Mouse (Mus musculus) lung, postnatal 10 days (tissue): ENCODE data around the gene Sec24a.
"Not testable (repeated sequence)": the region's sequence is repeated elsewhere in the genome, so short reads cannot be mapped to it uniquely, and the experiment has no call there.

ENCODE experiments used
- DNase-seq: peaks from one replicate; pipeline ENCODE4 v3.0.0; 2021

Sec24a gene

GRCm38 (mm10) chr11:51681324-51681975, 82.0 kb downstream of the Sec24a start:
- peak; percentile 93 for DNase-seq

DNA sequence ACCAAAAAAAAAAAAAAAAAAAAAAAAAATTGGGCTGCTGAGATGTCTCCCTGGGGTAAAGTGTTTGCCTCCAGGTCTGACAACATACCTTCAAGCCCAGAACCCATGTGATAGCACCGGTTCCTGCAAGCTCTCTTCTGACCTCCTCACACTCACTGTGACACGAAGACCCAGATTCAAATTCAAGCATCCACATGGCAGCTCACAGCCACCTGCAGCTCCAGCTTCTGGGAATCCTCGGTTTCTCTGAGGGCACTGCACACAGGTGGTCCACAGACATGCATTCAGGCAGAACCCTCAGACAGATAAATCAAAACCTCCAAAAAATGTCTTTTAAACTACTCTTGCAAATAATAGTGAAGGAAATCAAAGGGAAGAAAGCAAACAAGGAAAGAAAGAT, 84.0 kb downstream of the Sec24a start:
- DNase-seq: no peak

GRCm38 (mm10) chr11:51677737-51678418, 85.6 kb downstream of the Sec24a start:
- DNase-seq: peak; percentile 16

DNA sequence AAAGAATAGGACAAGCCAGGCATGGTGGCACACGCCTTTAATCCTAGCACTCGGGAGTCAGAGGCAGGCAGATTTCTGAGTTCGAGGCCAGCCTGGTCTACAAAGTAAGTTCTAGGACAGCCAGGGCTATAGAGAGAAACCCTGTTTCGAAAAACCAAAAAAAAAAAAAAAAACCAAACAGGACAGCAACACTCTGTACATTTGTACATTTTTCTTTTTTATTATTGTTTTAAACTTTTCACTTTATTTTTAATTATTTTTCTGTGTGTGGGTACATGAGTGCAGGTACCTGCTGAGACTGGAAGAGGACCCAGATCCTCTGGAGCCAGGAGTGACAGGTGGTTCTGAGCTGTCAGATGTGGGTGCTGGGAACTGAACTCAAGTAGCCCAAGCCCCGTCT, 88.0 kb downstream of the Sec24a start:
- DNase-seq: no peak

DNA sequence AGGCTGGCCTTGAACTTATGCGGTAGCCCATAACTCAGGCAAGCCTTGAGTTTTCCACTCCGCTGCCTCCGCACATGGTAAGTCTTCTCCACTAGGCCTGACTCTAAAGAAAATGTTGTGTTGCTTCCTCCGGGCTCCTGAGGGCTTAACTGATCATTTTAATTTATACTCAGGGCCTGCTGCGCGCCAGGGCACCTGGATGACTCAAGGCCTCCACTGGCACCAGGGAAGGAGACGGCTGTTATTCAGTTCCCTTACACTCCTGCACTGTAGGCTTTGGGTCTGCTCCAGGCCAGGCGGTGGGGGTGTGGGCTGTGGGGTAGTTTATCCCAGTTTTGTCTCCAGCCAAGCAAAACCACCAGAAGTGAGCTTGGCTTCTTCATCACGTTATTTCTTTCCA, 90.1 kb downstream of the Sec24a start:
- DNase-seq: no peak

GRCm38 (mm10) chr11:51671376-51671775, 92.1 kb downstream of the Sec24a start:
- DNase-seq: no peak

- no peak for DNase-seq
These were observed 92.6 kb downstream of the Sec24a start for GRCm38 (mm10) chr11:51670846-51671245.

GRCm38 (mm10) chr11:51664747-51665146, 98.7 kb downstream of the Sec24a start:
- DNase-seq: not testable (repeated sequence)

DNA sequence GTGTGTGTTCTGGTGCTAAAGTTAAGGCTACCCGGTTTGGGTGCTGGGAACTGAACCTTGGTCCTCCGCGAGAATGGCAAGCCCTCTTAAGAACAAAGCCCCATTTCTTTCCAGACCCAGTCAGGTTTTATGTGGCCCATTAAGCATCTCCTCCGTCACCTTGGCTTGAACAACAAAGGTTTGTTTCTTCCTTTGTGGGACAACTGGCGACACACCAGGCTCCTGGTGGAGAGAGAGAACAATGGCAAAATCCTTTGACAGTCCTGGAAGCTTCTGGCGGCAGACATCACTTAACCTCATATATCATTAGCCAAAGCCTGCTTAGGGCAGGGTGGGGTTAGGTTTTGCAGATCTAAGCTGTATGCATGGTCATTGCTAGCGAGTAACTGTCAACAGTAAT, 100.8 kb downstream of the Sec24a start:
- no peak for DNase-seq

- no peak for DNase-seq
These were observed 101.5 kb downstream of the Sec24a start for GRCm38 (mm10) chr11:51661867-51662365.

DNA sequence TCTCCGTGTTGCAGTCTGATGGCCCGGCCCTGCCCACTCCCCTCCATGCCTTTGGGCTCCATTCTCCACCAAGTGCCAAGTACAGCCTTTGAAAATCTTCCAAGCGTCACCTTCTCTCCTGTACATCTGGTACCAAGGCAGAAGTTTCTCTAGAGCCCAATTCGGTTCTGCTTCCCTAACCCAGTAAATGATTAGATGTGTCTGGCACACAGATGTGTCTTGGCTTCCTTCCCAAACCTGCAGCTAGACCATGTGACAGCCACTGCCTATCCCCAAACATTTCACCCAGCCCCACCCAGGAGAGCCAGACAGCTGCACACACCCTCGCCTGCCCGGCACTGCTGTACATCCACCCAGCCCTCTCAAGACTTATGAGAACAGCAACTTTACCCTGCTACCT, 104.7 kb downstream of the Sec24a start:
- DNase-seq: peak; percentile 69

- DNase-seq: no peak
These were observed 105.1 kb downstream of the Sec24a start for GRCm38 (mm10) chr11:51658291-51658690.

DNA sequence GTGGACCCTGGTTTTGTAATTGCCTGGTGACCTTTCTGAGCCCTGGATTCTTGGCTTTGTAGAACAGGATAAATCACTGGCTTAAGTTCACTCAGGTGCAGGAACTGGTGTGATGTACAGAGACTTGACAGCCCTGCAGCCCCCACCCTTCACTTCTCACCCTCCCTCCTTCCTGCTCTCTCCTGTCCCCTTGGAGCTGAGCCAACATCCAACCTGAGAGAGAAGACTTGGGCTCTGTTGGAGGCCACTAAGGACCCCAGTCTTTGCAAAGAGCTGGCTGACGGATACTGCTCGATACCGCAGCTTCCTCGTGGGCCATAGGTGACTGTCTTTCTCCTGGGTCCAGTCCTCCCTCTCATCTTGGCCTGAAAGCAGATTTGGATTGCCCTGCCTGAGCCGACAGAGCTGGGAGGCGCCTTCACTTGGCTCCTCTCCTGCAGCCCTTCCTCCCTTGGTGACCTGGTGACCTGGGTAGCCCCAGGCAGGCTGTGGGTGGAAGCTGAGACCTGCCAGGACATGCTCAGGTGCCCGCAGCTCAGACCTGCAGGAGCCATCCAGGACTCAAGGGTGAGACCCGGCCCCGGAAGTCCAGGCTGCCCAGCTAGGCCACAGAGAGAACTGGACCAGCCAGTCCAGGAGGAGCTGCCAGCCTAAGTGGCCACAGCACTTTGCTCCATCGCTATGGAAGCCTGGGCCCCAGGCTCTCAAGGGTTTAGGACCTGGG, 106.5 kb downstream of the Sec24a start:
- DNase-seq: no peak

DNA sequence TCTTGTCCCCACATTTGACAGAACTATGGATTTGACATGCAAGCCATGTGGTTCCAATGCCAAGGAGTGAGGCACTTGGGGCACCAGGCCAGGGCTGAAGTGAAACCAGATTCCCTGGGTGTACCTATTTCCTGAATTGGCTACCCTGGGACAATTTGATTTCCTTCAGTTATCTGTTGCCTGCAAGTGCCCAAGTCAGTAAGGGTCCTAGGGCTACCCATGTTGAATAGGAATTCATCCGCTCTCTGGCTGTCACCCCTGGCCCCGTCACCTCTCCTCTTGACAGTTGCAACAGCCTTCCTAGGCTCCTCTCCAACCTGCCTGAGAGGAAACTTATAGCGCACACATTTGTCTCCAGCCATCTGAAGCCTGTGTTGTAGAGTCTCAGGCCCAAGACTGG, 108.5 kb downstream of the Sec24a start:
- DNase-seq: no peak

DNA sequence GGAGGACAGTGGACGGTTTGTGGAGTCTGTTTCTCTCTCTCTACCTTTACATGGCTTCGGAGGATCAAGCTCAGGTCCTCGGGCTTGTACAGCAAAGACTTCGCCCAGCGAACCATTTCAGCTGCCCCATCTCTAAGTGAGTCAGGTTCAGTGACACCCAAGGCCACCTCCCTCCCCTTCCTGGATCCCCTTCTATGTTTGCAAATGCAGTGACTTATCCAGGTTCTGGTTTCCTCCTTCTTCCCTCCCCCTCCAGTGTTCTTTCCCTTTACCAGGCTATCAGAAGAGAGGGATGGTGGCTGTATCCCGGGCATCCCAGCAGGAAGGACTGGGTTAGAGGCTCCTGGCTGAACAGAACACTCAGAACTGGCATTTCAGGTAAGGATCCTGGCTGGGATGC, 109.7 kb downstream of the Sec24a start:
- DNase-seq: no peak

DNA sequence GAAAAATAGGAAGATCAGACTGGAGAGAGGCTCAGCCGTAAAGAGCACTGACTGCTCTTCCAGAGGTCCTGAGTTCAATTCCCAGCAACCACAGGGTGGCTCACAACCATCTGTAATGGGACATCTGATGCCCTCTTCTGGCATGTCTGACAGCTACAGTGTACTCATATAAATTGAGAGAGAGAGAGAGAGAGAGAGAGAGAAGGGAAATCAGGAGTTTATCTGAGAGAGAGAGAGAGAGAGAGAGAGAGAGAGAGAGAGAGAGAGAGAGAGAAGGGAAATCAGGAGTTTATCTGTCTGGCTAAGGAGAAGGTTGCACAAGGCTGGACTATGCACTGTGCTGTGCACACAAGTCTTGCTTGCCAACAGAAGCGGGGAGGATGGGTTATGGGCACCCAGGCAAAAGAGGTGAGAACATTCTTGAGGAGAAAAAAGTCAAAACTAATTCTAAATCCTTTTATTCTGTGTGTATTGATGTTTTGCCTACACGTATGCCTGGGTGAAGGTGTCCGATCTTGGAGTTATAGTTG, 110.5 kb downstream of the Sec24a start:
- no peak for DNase-seq

GRCm38 (mm10) chr11:51650691-51651515, 112.5 kb downstream of the Sec24a start, which contains the start of the genes N4bp3 and D930048N14Rik:
N4bp3 (minus strand) TSS chr11:51650842.
D930048N14Rik (plus strand) TSS chr11:51650954.
- DNase-seq: peak; percentile 89

DNA sequence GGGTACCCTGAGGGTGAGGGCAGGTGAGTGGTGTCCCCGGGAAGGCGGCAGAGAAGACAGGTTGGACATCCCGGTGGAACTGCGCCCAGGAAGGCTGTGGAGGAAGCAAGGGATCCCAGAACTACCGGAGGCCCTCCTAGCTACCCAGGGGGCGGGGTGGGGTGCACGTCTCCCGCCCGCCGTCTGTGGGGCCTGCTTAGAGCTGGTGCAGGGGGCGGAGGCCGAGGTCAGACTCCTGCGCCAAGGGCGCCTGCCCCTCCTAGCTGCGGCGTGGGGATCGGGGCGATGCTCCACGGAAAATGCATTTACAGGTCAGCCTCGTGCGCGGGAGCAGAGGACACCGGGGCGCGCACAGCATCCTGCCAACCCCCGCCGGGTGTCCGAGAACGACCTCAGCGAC, 113.2 kb downstream of the Sec24a start:
- DNase-seq: no peak

DNA sequence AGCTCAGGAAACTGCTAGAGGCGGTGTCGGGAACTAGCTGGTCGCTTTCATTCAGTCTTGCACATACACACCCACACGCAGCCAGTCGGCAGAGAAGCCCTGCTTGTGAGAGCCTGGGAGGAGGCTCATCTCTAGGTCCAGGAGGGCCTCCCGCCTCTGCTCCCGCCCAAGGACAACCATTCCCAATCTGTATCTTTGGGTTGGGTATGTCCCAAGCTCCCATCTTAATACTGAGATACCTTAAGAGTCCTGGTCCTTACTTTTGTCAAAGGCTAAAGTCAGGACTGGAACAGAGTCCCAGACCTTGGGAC, 113.6 kb downstream of the Sec24a start:
- no peak for DNase-seq

DNA sequence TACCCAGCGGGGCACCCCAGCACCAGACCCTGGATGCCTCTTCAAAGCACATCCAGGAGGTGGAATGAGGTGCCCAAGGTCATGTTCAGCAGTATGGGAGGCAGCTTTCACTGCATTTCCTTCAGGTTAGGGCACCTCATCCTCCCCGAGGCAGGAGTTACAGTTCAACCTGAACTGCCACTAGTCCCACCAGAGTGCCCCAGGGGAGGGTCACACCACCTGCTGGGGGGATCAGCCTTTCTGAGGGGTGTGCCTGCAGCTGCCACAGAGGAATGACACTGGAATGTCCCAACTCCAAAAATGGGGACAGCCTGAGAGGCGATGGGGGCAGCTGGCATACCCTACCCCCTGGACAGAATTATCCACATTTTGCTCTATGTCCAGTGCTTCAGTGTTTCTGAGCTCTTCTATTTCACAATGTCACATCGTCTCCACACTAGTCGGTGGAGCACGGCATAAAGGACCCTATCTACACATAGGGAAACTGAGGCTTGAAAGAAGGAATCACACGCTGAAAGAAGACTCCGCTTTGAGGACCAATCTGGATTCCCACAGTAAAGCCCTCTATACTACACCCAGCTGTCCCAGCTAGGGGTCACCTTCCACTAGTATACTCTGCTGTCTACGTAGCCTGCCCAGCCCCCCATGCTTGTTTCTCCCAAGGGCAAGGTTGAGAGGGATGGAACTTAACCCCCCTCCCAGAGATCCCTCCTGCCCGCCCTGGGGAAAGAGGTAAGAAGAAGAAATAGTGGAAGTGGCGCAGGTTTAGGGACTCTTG, 114.1 kb downstream of the Sec24a start:
- DNase-seq: no peak

DNA sequence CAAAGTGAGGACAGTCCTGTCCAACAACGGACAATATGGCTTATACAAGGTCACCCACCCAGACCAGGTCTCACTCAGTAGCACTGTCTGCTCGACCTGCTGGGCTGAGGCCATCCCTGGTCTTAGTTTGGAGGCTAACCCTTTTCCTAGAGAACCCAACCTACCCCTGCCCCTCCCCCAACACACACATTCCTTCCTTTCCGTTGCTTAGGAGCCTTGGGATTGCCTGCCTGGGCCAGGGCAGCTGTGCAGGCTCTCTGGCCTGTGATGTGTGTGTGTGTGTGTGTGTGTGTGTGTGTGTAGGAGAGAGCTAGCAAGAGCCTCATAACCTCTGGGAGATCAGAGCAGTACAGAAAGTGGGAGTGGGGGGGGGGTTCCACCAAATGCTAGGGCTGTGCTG, 114.9 kb downstream of the Sec24a start:
- DNase-seq: peak; percentile 71
